Mouse (Mus musculus) forebrain, postnatal 0 days (tissue): ENCODE measurements around the gene Cyp27b1. TPM values are rescaled to one million over a fixed set of nuclear protein-coding genes. Genes with fewer than 3 reads are reported as not detected.

Experiments used
- ATAC-seq: fragments of 200-750 bp; cut with Nextera tagmentation; 2 replicates; pipeline ENCODE4 v1.8.0; 2017; ENCODE audit warnings: mild to moderate bottlenecking, moderate library complexity
- DNase-seq: peaks from one replicate; pipeline ENCODE4 v3.0.0-alpha.2; 2015
- H3K27ac ChIP-seq: fragments of 300-500 bp; sonication (generic); 2 replicates; pipeline ENCODE4 v1.5.1; 2014; ENCODE audit warnings: low read depth, mild to moderate bottlenecking, antibody characterized with exemption, low read length, moderate library complexity, mixed read lengths
- H3K27me3 ChIP-seq: fragments of 300-500 bp; sonication (generic); 2 replicates; pipeline ENCODE4 v1.6.1; 2014; ENCODE audit warnings: mild to moderate bottlenecking, low read length, mixed read lengths; ENCODE audit not compliant: insufficient read depth
- H3K36me3 ChIP-seq: fragments of 300-500 bp; sonication (generic); 2 replicates; pipeline ENCODE4 v1.6.1; 2014; ENCODE audit warnings: mild to moderate bottlenecking, moderate library complexity; ENCODE audit not compliant: insufficient read depth
- H3K4me1 ChIP-seq: fragments of 300-500 bp; sonication (generic); 2 replicates; pipeline ENCODE4 v1.6.1; 2014; ENCODE audit warnings: antibody characterized with exemption; ENCODE audit not compliant: insufficient read depth
- H3K4me2 ChIP-seq: fragments of 300-500 bp; sonication (generic); 2 replicates; pipeline ENCODE4 v1.6.1; 2014; ENCODE audit warnings: low read depth, mild to moderate bottlenecking, moderate library complexity
- H3K4me3 ChIP-seq: fragments of 300-500 bp; sonication (generic); 2 replicates; pipeline ENCODE4 v1.5.1; 2014; ENCODE audit warnings: low read depth, low read length, mixed read lengths
- H3K9ac ChIP-seq: fragments of 300-500 bp; sonication (generic); 2 replicates; pipeline ENCODE4 v1.6.1; 2014; ENCODE audit warnings: mild to moderate bottlenecking
- H3K9me3 ChIP-seq: fragments of 300-500 bp; sonication (generic); 2 replicates; pipeline ENCODE4 v1.6.1; 2016; ENCODE audit warnings: low read length
- CTCF ChIP-seq: sonication (generic); IDR thresholded peaks from 2 replicates; pipeline ENCODE4 v1.5.1; 2016; ENCODE audit warnings: antibody characterized with exemption, control low read depth, low read depth
- WGBS: fragments of 180-500 bp; shearing (Covaris S2); extraction: QIAGEN DNeasy Blood & Tissue Kit; methylation state at CpG from one replicate; pipeline ENCODE4 v1.1.7; 2014; 5-methylcytosine and 5-hydroxymethylcytosine counted together
- polyA plus RNA-seq: library from polyadenylated mRNA; unstranded; fragments of >200 nt; fragmentation: Nextera tagmentation; extraction: Ambion mirVana; gene quantifications from 2 replicates; pipeline ENCODE4 v1.2.1, GENCODE M21; 2015
- total RNA-seq: library from RNA; depleted of rRNA; stranded (reverse); fragments of >200 nt; gene quantifications from 2 replicates; pipeline ENCODE4 v1.2.3, GENCODE M21; 2014

Cyp27b1 gene
- total and polyA plus RNA-seq, 2 experiments from 2014 or later, result 0.11 to 0.33 TPM

DNA sequence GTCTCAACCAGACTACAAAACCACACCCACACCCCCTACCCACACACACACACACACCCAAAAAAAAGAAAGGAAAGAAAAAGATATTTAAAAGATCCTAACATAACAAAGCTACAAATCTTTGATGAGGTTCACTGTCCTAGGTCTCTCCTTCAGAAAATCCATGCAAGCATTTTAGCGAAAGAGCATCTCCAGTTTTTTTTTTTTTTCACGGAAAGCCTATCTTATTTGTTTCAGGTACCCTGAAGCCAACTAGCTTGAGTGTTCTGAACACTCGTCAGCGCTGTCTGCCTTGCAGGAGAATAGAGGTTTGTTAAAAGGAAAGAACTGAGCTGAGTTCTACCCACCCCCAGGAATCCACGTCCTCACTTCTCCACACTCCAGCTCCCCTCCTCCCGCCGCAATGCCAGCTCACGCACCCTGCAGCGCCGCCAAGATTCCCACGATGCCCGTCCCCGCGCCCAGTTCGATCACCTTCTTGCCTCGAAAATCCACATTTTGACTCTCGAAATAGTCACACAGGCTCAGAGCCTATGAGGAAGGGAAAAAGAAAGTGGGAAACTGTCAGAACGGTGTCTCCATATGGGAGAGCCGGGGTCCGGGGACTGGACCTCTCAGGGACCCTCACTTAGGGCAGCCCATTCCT is 7.4 kb upstream of the Cyp27b1 start:
- Histone ChIP-seq H3K27me3 (no peaks in the 10 kb centered on the region), H3K4me1 (peaks cover 6% of the 10 kb centered on the region), H3K4me3 (peak overlapping the region; percentile 76), H3K27ac (no peak overlapping the region), H3K9me3 (no peaks in the 10 kb centered on the region), H3K36me3 (0 out of 2 replicates have a peak, but pooled peaks cover 3% of the 10 kb centered on the region), H3K4me2 (peak overlapping the region; percentile 97), H3K9ac (peak overlapping the region; percentile 57)
- no peak for TF ChIP-seq CTCF
- no peak for DNase-seq
- WGBS, result under 1% methylated on average over 20 of the region's 20 CpGs
- no peak; the same call in 1 of the 2 replicates for ATAC-seq

DNA sequence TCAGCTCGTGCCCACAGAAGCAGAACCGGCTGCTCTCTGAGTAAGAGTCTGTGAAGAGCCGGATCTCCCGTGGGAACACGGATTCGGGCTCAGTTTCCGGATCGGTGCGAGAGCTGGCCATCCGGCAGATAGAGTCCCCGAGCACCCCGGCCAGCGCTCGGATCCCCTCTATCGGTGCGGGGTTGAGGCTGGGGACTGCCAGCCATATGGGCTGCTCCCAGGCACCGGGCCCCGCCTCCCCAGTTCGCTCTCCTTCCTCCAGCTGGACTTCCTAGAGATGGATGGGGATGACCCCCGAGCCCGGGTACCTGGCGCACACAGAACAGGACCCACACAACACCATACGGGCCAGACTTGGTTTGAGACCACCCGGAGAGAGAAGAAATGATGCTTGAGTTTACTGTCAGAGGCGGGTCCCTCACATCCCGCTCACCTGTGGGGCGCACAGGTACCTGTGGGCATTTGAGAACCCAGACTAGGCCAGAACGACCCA is 6.7 kb upstream of the Cyp27b1 start, which contains the start of the genes Mettl1 and Eef1akmt3:
Mettl1 (plus strand) TSS at position 141 of the 493 bp plus-strand sequence.
Eef1akmt3 (minus strand) TSS at position 240 of the 493 bp plus-strand sequence.
- peaks cover 6% of the 10 kb centered on the region for H3K4me1 ChIP-seq
- peak within 1 kb of the TSS; percentile 97 for H3K4me2 ChIP-seq
- DNase-seq (no peak), ATAC-seq (peak; percentile 55)
- TF ChIP-seq CTCF, result no peak
- under 1% methylated on average over 28 of the region's 28 CpGs for WGBS
- no peaks in the 10 kb centered on the region for H3K27me3 ChIP-seq
- no peaks in the 10 kb centered on the region for H3K9me3 ChIP-seq
- no peak within 1 kb of the TSS; the same call in 1 of the 2 replicates for H3K27ac ChIP-seq
- H3K9ac ChIP-seq, result peak within 1 kb of the TSS; percentile 57
- H3K36me3 ChIP-seq, result 0 out of 2 replicates have a peak, but pooled peaks cover 3% of the 10 kb centered on the region
- H3K4me3 ChIP-seq, result peak within 1 kb of the TSS; percentile 76

DNA sequence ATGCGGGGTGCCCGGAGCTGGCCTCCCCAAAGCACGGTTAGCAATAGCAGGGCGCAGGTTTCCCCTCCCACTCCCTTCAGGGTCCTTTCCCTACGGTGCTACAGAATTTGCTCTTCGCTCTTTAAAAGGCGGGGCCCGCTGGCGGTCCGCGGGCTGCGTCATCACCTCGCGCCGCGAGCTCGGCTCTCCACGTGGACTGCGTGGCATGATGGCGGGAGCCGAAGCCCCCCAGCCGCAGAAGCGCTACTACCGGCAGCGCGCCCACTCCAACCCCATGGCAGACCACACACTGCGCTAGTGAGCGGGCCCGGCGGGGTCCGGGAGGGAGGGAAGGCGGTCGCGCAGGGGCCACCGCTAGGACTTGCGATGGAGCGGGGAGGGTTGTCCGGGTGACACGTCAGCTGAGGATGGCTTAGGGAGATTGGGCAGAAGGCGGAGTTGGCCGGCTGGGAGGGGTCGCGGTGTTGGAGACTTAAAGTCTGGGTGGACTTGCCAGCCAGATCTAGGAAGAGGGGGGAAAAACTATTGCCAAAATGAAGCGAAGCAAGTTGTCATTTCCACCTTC is 6.2 kb upstream of the Cyp27b1 start:
- 1% methylated on average over 44 of the region's 44 CpGs for WGBS
- Histone ChIP-seq H3K27ac (no peak overlapping the region; the same call in 1 of the 2 replicates), H3K9me3 (no peaks in the 10 kb centered on the region), H3K4me2 (peak overlapping the region; percentile 97), H3K4me1 (peaks cover 6% of the 10 kb centered on the region), H3K36me3 (0 out of 2 replicates have a peak, but pooled peaks cover 3% of the 10 kb centered on the region), H3K9ac (peak overlapping the region; percentile 57), H3K4me3 (peak overlapping the region; percentile 76), H3K27me3 (no peaks in the 10 kb centered on the region)
- peak; percentile 17; the same call in 1 of the 2 replicates for TF ChIP-seq CTCF
- ATAC-seq (peak; percentile 94), DNase-seq (peak; percentile 96)

DNA sequence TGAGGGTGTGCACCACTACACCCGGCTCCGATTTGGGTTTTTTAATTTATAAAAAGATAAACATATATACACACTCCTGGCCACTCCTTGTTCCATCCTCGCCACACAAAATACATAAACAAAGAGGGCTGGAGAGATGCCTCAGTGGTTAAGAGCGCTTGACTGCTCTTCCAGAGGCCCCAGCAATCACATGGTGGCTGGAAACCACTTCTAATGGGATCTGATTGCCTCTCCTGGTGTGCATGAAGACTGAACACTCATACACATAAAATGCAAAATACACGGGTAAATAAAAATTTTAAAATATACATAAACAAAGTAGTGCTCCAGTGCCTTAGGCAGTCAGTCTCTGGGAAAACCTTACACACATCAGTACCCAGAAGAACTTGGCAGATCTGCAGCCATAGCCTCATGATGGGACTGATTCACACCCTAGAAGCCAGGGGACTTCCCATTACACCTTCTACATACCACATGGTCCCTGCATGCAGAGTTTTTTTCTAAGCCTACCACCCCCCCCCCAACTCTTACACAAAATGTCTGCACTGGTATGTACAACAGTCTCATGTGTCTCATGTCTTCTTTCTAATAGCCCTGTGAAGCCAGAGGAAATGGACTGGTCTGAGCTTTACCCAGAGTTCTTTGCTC is 5.5 kb upstream of the Cyp27b1 start:
- ATAC-seq (no peak), DNase-seq (no peak)
- no peaks in the 10 kb centered on the region for H3K9me3 ChIP-seq
- no peak for TF ChIP-seq CTCF
- H3K27ac ChIP-seq, result no peak overlapping the region
- no peaks in the 10 kb centered on the region for H3K27me3 ChIP-seq
- peak overlapping the region; percentile 97 for H3K4me2 ChIP-seq
- peak overlapping the region; percentile 76 for H3K4me3 ChIP-seq
- peak overlapping the region; percentile 57 for H3K9ac ChIP-seq
- WGBS, result 16% methylated on average over 5 of the region's 5 CpGs
- peaks cover 6% of the 10 kb centered on the region for H3K4me1 ChIP-seq
- H3K36me3 ChIP-seq, result 0 out of 2 replicates have a peak, but pooled peaks cover 3% of the 10 kb centered on the region

DNA sequence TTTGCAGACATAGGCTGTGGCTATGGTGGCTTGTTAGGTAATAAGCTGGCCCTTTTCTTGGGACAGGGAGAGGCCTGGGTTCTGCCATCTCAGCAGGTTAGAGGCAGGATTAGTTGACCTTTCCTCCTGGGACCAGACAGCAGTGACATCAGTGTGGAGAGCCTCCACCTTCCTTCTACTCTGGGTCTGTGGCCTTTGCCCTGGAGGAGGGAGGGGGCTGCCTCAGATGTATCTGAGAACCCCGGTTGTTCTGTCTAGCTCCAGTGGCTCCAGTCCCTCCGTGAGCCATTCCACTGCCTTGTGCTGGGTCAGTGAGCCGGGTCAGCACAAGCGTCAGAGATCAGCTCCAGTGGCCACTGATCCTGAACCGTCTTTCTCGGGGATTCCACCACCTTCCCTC is 4.9 kb upstream of the Cyp27b1 start:
- no peak overlapping the region for H3K27ac ChIP-seq
- no peak for TF ChIP-seq CTCF
- no peak overlapping the region for H3K9ac ChIP-seq
- peaks cover 6% of the 10 kb centered on the region for H3K4me1 ChIP-seq
- WGBS, result 87% methylated on average over 6 of the region's 6 CpGs
- no peak overlapping the region for H3K4me3 ChIP-seq
- ATAC-seq (no peak), DNase-seq (no peak)
- H3K27me3 ChIP-seq, result peaks cover 5% of the 10 kb centered on the region; the same call in 1 of the 2 replicates
- H3K4me2 ChIP-seq, result no peak overlapping the region
- H3K9me3 ChIP-seq, result no peaks in the 10 kb centered on the region
- 0 out of 2 replicates have a peak, but pooled peaks cover 3% of the 10 kb centered on the region for H3K36me3 ChIP-seq

DNA sequence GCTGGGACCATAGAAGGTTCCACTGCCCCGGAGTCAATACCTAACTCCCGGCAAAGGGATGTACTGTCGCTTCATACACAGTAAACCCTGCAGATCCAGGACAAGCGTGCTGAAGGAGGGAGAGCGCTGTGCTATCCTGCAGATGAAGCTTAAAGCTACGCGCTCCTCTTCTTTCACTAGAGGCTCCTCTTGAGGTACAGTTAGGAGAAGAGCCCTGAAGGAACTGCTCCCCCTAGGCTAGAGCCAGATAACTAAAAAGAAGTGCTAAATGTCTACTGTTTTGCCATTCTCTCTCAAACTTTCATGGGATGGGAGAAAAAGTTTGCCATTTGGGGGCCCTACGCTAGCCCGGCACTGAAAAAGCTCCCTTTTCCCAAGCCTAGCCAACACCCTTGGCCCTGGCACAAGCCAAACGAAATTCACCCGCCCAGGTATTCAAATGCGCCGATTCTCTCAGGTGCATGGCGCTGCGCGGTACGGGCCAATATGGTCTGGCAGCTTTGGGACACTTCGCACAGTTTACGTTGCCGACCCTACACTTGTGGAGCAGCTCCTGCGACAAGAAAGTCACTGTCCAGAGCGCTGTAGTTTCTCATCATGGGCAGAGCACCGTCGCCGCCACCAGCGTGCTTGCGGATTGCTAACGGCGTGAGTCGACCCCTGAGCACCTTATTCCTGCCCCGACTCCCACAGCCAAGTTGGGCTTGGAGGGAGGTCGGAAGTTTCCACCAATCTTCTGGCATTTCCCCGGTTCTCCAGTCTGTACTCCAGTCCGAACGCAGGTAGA is 751 bp downstream of the Cyp27b1 start:
- no peak for DNase-seq
- ATAC-seq, result peak; percentile 34; the same call in 1 of the 2 replicates
- TF ChIP-seq CTCF, result peak; percentile 24; the same call in 1 of the 2 replicates
- Histone ChIP-seq H3K9me3 (no peaks in the 10 kb centered on the region), H3K4me3 (no peak overlapping the region), H3K27me3 (peaks cover 32% of the 10 kb centered on the region), H3K36me3 (peaks cover 8% of the 10 kb centered on the region; the same call in 1 of the 2 replicates), H3K9ac (no peak overlapping the region), H3K4me2 (no peak overlapping the region), H3K4me1 (no peaks in the 10 kb centered on the region), H3K27ac (no peak overlapping the region)
- WGBS, result 5% methylated on average over 35 of the region's 35 CpGs
